Mouse (Mus musculus) left cerebral cortex, postnatal 25 days (tissue): ENCODE results near the gene Phpt1. TPM values are rescaled to one million over a fixed set of nuclear protein-coding genes. Genes with fewer than 3 reads are reported as not detected.
A peak's percentile ranks its signal among the peaks of the same experiment; 100 is the strongest.

Experiments
- DNase-seq, 2 experiments: peaks; one replicate each; pipeline ENCODE4 v3.0.0; 2022; ENCODE audit warnings: low spot score in 2 of 2, mixed read lengths in 1 of 2
- intact Hi-C: fragments of 180-260 bp; cut with DNase I; formaldehyde crosslinking; loops from one replicate; pipeline ENCODE4 v1.15.1; 2025
- total RNA-seq, 2 experiments: library from RNA; stranded (reverse); gene quantifications; 2 replicates each; pipeline ENCODE4 v1.2.3; 2021

Phpt1 gene
- total RNA-seq: 10 to 100 TPM; 73.8 to 74.3 TPM

GRCm38 (mm10) chr2:25574579-25575431 is at the start of gene Phpt1, which contains the start of gene Mamdc4:
Gene Phpt1, minus strand, starts transcription at chr2:25575224.
Gene Mamdc4, minus strand, starts transcription at chr2:25574845.
- intact Hi-C loops: no loop called here
- peak; percentile 97 to 98 for DNase-seq

GRCm38 (mm10) chr2:25621229-25622200 is 46.5 kb upstream of the Phpt1 start, which contains the start of gene Tmem141:
Gene Tmem141, minus strand, starts transcription at chr2:25622005.
- intact Hi-C loops: no loop called here
- peak; percentile 83 to 91 for DNase-seq

DNA sequence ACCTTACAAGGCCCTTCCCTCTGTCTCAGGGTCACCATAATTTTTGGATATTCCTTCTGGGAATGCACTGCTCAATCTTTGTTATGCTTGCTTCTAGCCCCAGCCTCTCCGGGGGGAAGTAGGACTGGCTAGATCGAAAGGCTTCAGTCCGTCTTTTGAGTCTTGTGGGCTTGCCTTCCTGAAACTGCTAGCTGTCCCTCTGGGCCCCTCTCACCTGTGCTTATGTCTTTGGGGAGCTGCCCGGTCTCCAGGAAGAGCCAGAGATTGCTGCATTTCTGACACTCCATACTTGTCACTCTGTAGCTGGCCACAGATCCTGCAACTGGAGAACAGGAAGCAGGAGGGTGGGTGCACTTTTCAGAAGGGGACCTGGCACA is 45.8 kb upstream of the Phpt1 start:
- intact Hi-C loops: no loop called here
- DNase-seq: no peak

DNA sequence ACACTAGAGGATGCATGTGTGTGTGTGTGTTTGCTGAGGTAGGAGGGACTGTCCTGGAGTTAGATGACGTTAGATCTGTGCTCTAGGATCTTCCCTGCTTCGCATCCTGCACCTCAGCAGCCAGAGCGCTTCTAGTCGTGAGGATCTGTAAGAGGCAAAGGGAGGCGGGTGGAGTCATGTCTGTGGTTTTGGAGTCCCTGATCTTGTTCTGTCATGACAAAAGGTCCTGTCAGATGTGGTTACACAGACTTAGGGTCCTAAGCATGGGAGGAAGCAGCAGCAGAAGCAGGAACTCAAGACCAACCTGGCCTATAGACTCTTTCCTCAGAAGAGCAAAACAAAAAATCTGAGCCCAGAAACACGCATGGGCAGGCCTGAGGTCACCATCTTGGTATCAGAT is 45.4 kb upstream of the Phpt1 start:
- no peak for DNase-seq
- intact Hi-C loops: no loop called here

DNA sequence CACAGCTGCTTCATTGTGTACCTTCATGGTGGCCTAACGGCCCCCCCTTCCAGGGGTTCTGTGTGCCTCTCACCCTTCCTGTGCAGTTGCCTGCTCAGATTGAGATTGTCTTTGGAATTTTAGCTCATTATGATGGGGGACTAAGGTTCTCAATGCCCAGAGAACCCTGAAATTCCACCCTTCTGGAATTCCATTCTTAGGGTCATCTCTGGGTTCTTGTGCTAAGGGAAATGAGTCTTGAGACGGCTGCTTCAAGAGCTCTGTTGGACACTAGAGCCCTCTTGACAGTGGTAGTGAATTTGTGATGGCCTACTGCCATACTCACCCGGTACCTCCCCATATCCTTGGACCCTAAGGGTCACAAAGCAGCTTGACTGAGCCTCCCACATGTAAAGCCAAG is 42.6 kb upstream of the Phpt1 start, which contains the start of gene Ccdc183:
Gene Ccdc183, minus strand, starts transcription at position 101 of the 400 bp plus-strand sequence.
- intact Hi-C loops: no loop called here
- no peak for DNase-seq

GRCm38 (mm10) chr2:25616398-25616797 is 41.4 kb upstream of the Phpt1 start:
- intact Hi-C loops: no loop called here

GRCm38 (mm10) chr2:25608671-25609070 is 33.6 kb upstream of the Phpt1 start:
- intact Hi-C loops: no loop called here
- DNase-seq: no peak

More at GRCm38 (mm10) chr2:25616398-25616797, 41.4 kb upstream of the Phpt1 start:
- DNase-seq: no peak

GRCm38 (mm10) chr2:25607761-25608622 is 33.0 kb upstream of the Phpt1 start, which contains the start of gene Rabl6:
Gene Rabl6, minus strand, starts transcription at chr2:25608521.
- peak; percentile 93 to 94 for DNase-seq
- intact Hi-C loops: no loop called here

GRCm38 (mm10) chr2:25602526-25602925 is 27.5 kb upstream of the Phpt1 start:
- intact Hi-C loops: no loop called here
- no peak for DNase-seq

DNA sequence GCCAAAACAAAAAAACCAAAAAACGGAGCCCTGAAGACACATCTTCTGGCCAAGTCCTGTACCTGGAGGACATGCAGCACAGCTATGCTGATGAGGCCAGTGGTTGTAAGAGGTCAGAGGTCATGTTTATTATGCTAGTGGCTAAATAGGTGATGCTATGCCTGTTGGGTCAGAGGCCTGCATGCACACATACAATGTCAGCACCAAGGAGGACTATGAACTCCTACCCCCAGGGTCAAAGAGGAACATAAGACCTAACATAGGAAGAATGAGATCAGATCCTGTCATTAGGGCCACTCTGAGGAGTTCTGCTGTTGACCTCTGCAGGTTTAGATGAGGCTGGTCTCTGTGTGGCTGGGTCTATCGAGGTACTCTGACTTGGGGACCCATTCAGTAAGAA is 25.0 kb upstream of the Phpt1 start:
- intact Hi-C loops: no loop called here
- no peak for DNase-seq

DNA sequence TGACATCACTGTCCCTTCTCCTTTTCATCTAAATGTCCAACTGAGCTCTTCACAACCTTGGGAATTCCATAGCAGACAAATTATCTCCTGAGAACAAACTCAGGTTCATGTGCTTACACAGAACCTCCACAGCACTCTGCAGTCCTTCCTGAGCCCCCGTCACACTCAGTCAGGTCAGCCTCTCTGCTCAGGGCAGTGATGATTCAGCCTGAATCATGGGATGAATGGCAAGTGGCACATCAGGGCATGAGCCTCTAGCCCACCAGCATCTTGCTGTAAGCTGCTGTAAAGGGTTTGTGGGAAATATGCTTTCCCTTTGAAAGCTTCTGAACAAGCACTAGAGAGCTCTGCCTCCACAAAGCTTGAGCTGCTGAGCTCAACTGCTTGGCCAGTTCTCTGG is 23.7 kb upstream of the Phpt1 start:
- intact Hi-C loops: no loop called here
- DNase-seq: no peak

DNA sequence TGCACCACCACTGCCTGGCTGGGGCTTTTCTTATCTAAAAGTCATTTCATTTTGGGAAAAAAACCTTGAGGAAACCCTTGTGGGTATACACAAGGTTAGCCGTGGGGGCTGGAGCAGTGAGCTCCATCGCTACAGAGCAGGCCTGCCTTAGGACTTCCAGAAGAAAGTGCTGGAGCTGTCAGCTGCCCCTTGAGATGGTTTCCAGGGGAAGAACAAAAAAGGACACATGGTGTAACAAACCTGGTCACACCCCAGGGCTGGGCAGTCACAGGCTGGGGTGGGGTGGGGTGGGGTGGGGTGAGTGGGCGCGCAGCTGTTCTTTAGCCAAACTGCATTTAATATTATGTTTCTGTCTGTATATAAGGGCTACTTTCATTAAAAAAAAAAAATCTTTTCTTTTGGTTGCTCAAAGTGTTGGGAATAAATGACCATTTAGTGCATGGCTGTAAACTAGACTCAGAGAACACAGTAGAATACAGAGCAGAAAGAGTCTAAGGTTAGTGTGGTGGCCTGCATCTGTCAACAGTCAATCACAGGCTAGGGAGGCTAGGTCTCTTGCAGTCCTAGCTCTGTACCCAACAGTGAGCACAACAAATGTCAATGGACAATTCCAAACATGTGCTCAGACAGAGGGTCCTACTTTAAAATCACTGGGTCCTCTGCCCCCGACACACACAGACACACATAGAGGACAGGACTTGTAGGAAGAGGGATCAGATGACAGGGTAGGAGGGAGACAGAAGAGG is 21.9 kb upstream of the Phpt1 start:
- intact Hi-C loops: no loop called here
- no peak for DNase-seq

GRCm38 (mm10) chr2:25591863-25592262 is 16.8 kb upstream of the Phpt1 start:
- DNase-seq: peak in 1 of 2 experiments; percentile 50
- intact Hi-C loops: no loop called here

DNA sequence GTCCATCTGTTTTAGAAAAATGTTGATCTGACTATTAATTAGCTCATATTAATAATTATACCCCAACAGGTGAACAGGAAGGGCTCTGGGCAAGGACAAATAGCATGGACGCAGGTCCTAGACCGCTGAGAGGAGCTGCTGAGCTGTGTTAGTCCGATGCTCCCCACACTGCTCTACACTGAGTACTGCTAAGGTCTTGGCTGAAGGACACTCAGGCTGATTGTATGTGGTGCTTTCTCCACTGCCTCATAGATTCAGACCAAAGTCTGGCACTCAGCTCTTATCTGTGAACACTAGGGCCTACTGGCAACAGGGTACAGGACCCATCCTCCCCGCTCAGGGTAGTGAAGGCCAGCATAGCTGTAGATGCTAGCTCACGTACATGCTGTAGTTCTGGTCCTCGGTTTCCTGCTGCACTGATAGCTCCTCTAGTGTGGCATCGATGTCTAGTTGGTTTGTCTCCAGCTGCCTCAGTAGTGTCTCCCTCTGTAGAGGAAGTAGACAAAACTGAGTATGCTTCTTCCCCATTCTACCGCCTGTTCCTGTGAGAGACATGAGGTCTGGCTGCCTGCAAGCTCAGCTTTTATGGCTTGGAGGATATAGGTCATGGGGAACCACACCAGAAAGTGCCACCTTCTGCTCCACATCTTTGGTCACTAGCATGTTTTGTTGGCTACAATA is 13.3 kb upstream of the Phpt1 start:
- intact Hi-C loops: no loop called here
- DNase-seq: peak in 1 of 2 experiments; percentile 38

- intact Hi-C loops: no loop called here
- DNase-seq: no peak
Measured at GRCm38 (mm10) chr2:25587290-25587689, 12.3 kb upstream of the Phpt1 start.

- no peak for DNase-seq
- intact Hi-C loops: no loop called here
Measured at GRCm38 (mm10) chr2:25585601-25586000, 10.6 kb upstream of the Phpt1 start.

DNA sequence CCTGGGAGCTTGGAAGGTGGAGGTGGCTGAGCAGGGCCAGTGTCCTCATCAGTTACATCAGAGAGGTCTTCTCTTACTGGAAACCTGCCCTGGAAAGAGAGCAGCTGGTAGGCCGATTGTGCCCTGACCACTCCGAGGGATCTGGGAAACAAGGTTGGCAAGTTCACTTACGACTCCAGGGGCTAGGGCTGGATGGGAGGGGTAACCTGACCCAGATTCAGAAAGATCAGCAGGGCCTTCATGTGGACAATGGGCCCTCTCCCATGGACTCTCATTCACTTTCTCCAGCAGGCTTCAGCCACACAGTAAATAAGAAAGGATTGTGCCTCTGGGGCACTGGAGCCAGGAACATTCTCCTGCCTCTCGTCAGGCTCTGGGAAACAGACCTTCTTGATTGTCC is 9.8 kb upstream of the Phpt1 start:
- DNase-seq: peak in 1 of 2 experiments; percentile 33
- intact Hi-C loops: no loop called here

DNA sequence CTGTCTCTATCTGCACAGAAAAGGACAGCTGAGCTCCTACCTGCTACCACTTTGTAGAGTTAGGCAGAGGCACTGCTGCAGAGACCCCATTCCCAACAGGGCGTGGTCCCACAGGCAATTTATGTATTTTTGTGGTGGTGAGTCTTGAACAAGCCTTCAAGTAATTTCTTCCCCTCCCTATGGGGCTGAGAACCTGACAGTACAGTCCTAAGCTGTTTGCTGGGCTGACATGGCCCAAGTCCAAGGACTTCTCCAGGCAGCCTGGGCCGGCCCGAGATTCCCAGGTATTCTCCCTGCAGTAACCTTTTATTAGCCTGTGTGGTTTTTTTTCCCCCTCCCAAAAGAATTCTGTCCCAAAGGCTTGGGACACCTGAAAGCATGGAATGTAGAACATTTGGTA is 9.1 kb upstream of the Phpt1 start:
- no peak for DNase-seq
- intact Hi-C loops: no loop called here
